Mouse (Mus musculus) neural tube, embryonic 14.5 days (tissue): Measurements from ENCODE around the gene Slc25a39. TPM values are rescaled to one million over a fixed set of nuclear protein-coding genes. Genes with fewer than 3 reads are reported as not detected.
A peak's percentile ranks its signal among the peaks of the same experiment; 100 is the strongest.

ENCODE experiments used
- ATAC-seq: fragments of 200-750 bp; cut with Nextera tagmentation; 2 replicates; pipeline ENCODE4 v1.8.0; 2017; ENCODE audit warnings: low read depth, mild to moderate bottlenecking, moderate TSS enrichment, moderate library complexity
- H3K27ac ChIP-seq: fragments of 300-500 bp; sonication (generic); 2 replicates; pipeline ENCODE4 v1.5.1; 2014; ENCODE audit warnings: low read depth, mild to moderate bottlenecking, control low read depth, low read length, moderate library complexity, mixed read lengths
- H3K27me3 ChIP-seq: fragments of 300-500 bp; sonication (generic); 2 replicates; pipeline ENCODE4 v1.6.1; 2014; ENCODE audit warnings: low read length; ENCODE audit not compliant: control insufficient read depth, insufficient read depth
- H3K36me3 ChIP-seq: fragments of 300-500 bp; sonication (generic); 2 replicates; pipeline ENCODE4 v1.6.1; 2014; ENCODE audit warnings: low read length, mixed read lengths; ENCODE audit not compliant: control insufficient read depth, insufficient read depth
- H3K4me1 ChIP-seq: fragments of 300-500 bp; sonication (generic); 2 replicates; pipeline ENCODE4 v1.6.1; 2014; ENCODE audit warnings: low read length; ENCODE audit not compliant: control insufficient read depth, insufficient read depth
- H3K4me2 ChIP-seq: fragments of 300-500 bp; sonication (generic); 2 replicates; pipeline ENCODE4 v1.6.1; 2014; ENCODE audit warnings: mild to moderate bottlenecking, low read depth, low read length, control low read depth
- H3K4me3 ChIP-seq: fragments of 300-500 bp; sonication (generic); 2 replicates; pipeline ENCODE4 v1.5.1; 2014; ENCODE audit warnings: low read depth, low read length, control low read depth, mixed read lengths
- H3K9ac ChIP-seq: fragments of 300-500 bp; sonication (generic); replicated peaks from 2 replicates; pipeline ENCODE4 v1.6.1; 2014; ENCODE audit warnings: low read depth, mild to moderate bottlenecking, control low read depth, low read length, mixed read lengths
- H3K9me3 ChIP-seq: fragments of 300-500 bp; sonication (generic); 2 replicates; pipeline ENCODE4 v1.6.1; 2016; ENCODE audit warnings: low read length; ENCODE audit not compliant: control insufficient read depth
- WGBS: fragments of 180-500 bp; shearing (Covaris S2); extraction: QIAGEN DNeasy Blood & Tissue Kit; methylation state at CpG from one replicate; pipeline ENCODE4 v1.1.7; 2014; 5-methylcytosine and 5-hydroxymethylcytosine counted together
- polyA plus RNA-seq: library from polyadenylated mRNA; unstranded; fragments of >200 nt; fragmentation: Nextera tagmentation; extraction: Ambion mirVana; gene quantifications from 2 replicates; pipeline ENCODE4 v1.2.1, GENCODE M21; 2014

Gene Slc25a39
- polyA plus RNA-seq, 1 experiment from 2014 or later, result 141 TPM

- Histone ChIP-seq H3K27me3 (no peaks in the 10 kb centered on the region), H3K36me3 (peaks cover 24% of the 10 kb centered on the region), H3K4me3 (no peak overlapping the region), H3K9ac (no peak overlapping the region), H3K4me1 (peaks cover 6% of the 10 kb centered on the region), H3K9me3 (no peaks in the 10 kb centered on the region), H3K27ac (no peak overlapping the region), H3K4me2 (no peak overlapping the region)
- ATAC-seq, result no peak
- WGBS, result 67% methylated on average over 16 of the region's 16 CpGs
These were observed 24.5 kb upstream of the Slc25a39 start for GRCm38 (mm10) chr11:102432115-102432843.

DNA sequence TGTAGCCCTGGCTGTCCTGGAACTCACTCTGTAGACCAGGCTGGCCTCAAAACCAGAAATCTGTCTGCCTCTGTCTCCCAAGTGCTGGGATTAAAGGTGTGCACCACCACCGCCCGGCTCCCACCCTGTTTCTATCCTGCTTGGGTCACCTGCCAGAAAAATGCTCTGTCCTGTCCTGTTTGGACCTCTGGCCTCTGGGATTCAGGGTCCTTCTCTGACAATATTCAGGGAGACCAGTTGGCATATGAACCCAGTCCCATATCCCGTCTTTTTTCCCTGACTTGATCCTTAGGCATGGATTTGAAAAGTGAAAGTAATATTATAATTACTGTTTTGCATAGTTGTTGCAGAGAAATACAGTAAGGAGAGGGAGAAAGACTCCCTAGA is 24.0 kb upstream of the Slc25a39 start:
- Histone ChIP-seq H3K4me3 (no peak overlapping the region), H3K36me3 (peaks cover 20% of the 10 kb centered on the region), H3K27me3 (no peaks in the 10 kb centered on the region), H3K9me3 (no peaks in the 10 kb centered on the region), H3K27ac (no peak overlapping the region), H3K4me2 (no peak overlapping the region), H3K4me1 (0 out of 2 replicates have a peak, but pooled peaks cover 3% of the 10 kb centered on the region), H3K9ac (no peak overlapping the region)
- WGBS, result 84% methylated on average over 3 of the region's 3 CpGs
- no peak for ATAC-seq

DNA sequence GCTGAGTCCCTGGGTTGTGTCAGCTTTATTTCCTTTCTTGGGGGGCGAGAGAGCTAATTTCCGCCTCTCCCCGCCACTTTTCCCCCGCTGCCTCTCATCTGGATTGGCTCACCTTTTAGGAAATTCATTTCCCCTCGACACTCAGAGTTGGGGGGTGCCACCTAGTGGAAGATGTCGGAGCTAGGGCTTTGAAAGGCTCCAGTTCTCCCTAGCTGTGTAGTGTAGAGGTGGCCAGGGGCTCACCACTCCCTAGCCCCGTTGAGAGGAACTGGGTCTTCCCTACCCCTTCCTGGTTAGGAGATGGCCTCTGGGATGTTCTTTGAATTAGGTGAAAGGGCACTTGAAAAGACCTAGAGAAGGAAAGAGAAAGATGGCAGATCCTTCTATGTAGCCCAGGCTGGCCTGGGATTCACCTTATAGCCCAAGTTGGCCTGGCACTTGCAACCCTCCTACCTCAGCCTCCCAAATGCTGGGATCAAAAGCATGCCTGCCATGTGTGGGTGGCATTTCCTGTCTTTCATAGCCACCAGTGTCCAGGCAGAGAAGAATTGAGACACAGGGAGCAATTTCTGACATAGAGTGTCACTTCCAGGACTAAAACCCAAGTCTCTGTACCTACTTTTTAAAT is 23.4 kb upstream of the Slc25a39 start:
- Histone ChIP-seq H3K9me3 (no peaks in the 10 kb centered on the region), H3K27me3 (no peaks in the 10 kb centered on the region), H3K9ac (peak overlapping the region; percentile 43; the same call in 1 of the 2 replicates), H3K36me3 (peaks cover 16% of the 10 kb centered on the region), H3K4me1 (0 out of 2 replicates have a peak, but pooled peaks cover 3% of the 10 kb centered on the region), H3K4me2 (peak overlapping the region; percentile 69), H3K27ac (peak overlapping the region; percentile 34; the same call in 1 of the 2 replicates), H3K4me3 (peak overlapping the region; percentile 49)
- ATAC-seq, result peak; percentile 36; the same call in 1 of the 2 replicates
- WGBS, result 0% methylated on average over 7 of the region's 7 CpGs

GRCm38 (mm10) chr11:102430121-102431017 is 22.6 kb upstream of the Slc25a39 start, which contains the start of gene Grn:
Grn (plus strand) TSS chr11:102430315.
- Histone ChIP-seq H3K27ac (peak within 1 kb of the TSS; percentile 57), H3K4me2 (peak within 1 kb of the TSS; percentile 69), H3K27me3 (no peaks in the 10 kb centered on the region), H3K36me3 (peaks cover 8% of the 10 kb centered on the region; the same call in 1 of the 2 replicates), H3K4me1 (0 out of 2 replicates have a peak, but pooled peaks cover 3% of the 10 kb centered on the region), H3K9me3 (no peaks in the 10 kb centered on the region), H3K4me3 (peak within 1 kb of the TSS; percentile 49), H3K9ac (peak within 1 kb of the TSS; percentile 43)
- WGBS, result under 1% methylated on average over 29 of the region's 29 CpGs
- peak; percentile 90 for ATAC-seq

DNA sequence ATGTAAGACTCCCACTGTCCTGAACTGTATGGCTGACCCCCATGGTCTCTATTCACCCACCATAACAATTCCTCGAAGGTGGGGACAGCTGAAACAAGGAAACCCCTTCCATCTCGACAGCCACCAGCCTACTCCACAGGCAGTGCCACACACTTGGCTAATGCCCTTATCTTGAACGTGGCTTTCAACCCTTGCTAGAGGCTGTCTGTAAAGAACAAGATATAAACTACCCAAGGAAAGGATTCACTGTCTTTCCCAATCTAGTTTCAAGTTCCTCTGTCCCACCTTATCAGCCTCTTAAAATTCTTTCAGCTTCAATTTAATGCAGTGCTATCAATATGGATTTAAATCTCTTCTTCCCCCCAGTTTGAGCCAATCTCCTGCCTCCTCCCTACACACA is 21.8 kb upstream of the Slc25a39 start:
- peak overlapping the region; percentile 49 for H3K4me3 ChIP-seq
- H3K4me1 ChIP-seq, result 0 out of 2 replicates have a peak, but pooled peaks cover 3% of the 10 kb centered on the region
- H3K4me2 ChIP-seq, result peak overlapping the region; percentile 69
- H3K27me3 ChIP-seq, result no peaks in the 10 kb centered on the region
- no peaks in the 10 kb centered on the region for H3K9me3 ChIP-seq
- 0 out of 2 replicates have a peak, but pooled peaks cover under 1% of the 10 kb centered on the region for H3K36me3 ChIP-seq
- 50% methylated on average over 3 of the region's 3 CpGs for WGBS
- peak overlapping the region; percentile 43; the same call in 1 of the 2 replicates for H3K9ac ChIP-seq
- H3K27ac ChIP-seq, result peak overlapping the region; percentile 57; the same call in 1 of the 2 replicates
- no peak for ATAC-seq

DNA sequence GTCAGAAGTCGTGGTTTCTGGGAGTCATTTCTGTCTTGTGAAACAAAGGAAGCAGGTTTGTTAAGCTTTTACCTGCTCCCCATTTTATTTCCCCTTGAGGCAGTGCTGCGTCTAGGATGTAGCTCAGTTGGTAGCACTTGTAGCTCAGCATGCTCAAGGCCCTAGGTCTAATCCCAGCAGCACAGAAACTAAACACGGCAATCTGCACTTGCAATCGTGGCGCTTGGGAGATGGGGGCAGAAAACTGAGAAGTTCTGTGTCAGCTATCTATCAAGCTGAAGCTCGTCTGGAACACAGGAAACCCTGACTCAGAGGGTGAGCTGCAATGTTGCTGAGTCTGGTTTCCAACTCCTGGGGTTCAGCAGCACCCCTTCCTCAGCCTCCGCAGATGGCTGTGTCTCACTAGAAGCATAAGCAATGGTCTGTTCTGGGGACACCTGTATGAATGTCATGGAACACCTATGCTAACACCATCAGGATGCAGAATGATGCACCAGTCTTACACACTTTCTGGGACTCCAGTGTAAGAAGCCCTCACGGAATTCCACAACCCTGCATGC is 21.3 kb upstream of the Slc25a39 start:
- Histone ChIP-seq H3K4me2 (no peak overlapping the region), H3K4me3 (no peak overlapping the region), H3K9ac (no peak overlapping the region), H3K27ac (no peak overlapping the region), H3K27me3 (no peaks in the 10 kb centered on the region), H3K9me3 (no peaks in the 10 kb centered on the region), H3K36me3 (no peaks in the 10 kb centered on the region), H3K4me1 (0 out of 2 replicates have a peak, but pooled peaks cover 3% of the 10 kb centered on the region)
- 72% methylated on average over 8 of the region's 8 CpGs for WGBS
- no peak for ATAC-seq

- no peaks in the 10 kb centered on the region for H3K36me3 ChIP-seq
- 89% methylated on average over 8 of the region's 8 CpGs for WGBS
- no peaks in the 10 kb centered on the region for H3K9me3 ChIP-seq
- H3K9ac ChIP-seq, result no peak overlapping the region
- no peak overlapping the region for H3K27ac ChIP-seq
- H3K4me2 ChIP-seq, result no peak overlapping the region
- H3K4me3 ChIP-seq, result no peak overlapping the region
- no peak for ATAC-seq
- H3K4me1 ChIP-seq, result no peaks in the 10 kb centered on the region
- no peaks in the 10 kb centered on the region for H3K27me3 ChIP-seq
These were observed 18.0 kb upstream of the Slc25a39 start for GRCm38 (mm10) chr11:102425555-102426316.

DNA sequence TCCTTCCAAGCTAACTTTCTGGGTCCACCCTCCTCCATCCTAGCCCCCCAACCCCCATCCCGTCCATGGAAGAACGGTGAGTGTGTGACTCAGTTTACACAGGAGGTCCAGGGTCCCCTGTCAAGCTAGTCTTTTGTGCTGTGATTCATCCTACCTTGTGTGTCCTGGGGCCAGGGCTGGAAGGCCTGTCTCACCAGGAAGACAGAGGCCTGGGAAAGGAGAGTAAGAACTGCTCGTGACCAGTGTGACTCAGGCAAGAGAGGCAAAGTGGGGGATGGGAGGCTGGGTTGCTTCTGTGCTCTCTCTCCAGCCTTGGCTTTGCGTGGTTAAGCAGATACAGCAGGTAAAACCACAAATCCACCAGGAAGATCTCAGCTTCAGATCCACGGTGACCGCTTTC is 16.9 kb upstream of the Slc25a39 start:
- 78% methylated on average over 6 of the region's 6 CpGs for WGBS
- H3K9ac ChIP-seq, result no peak overlapping the region
- H3K4me2 ChIP-seq, result no peak overlapping the region
- no peaks in the 10 kb centered on the region for H3K36me3 ChIP-seq
- H3K27ac ChIP-seq, result no peak overlapping the region
- no peaks in the 10 kb centered on the region for H3K27me3 ChIP-seq
- H3K4me1 ChIP-seq, result no peaks in the 10 kb centered on the region
- ATAC-seq, result no peak
- H3K4me3 ChIP-seq, result no peak overlapping the region
- H3K9me3 ChIP-seq, result peaks cover 2% of the 10 kb centered on the region; the same call in 1 of the 2 replicates
